In the genomic region with DNA sequence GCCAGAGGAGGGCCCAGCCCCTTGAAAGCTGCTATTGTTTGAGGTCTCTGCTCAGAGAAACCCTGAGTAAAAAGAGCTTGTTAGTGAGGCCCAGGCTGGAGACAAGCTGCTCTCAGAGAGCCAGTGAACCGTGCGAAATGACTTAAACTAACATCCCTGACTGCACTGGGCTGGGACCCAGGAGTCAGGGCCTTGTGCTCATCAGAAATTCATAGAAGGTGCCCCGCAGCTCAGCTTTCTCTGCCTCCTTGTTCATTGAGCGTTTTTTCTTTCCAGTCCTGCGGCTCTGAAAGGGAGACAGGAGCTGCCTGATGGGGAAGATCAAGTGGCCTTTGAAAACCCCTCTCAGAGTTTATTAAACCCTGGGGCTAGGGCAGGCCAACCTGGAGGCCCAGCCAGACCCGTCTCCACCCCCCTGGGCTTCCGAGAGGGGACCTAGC, we compare ENCODE assay signal across 8 mouse cellular contexts.
DNase-seq lines count a peak whose midpoint lies in the region; ATAC-seq and TF ChIP-seq lines count a peak whose summit lies in the region.

No protein-coding gene starts in this region.

- peak; percentile 84 for ATAC-seq in forebrain, postnatal 0 days
- peak; percentile 93 for ATAC-seq in midbrain, embryonic 13.5 days
- no peak for ATAC-seq in erythroid progenitor cell, adult 5-6 weeks (replicated peaks; ENCODE audit: low FRiP score, poor library complexity, severe bottlenecking)

- H3K4me1 ChIP-seq in forebrain, postnatal 0 days (ENCODE audit: insufficient read depth), result peaks cover 6% of the 10 kb centered on the region; the same call in 1 of the 2 replicates
- H3K4me1 ChIP-seq in midbrain, embryonic 13.5 days (replicated peaks), result peaks cover 60% of the 10 kb centered on the region

- peaks cover 4% of the 10 kb centered on the region; the same call in 1 of the 2 replicates for H3K27me3 ChIP-seq in forebrain, postnatal 0 days (ENCODE audit: insufficient read depth, low read length)
- H3K27me3 ChIP-seq in midbrain, embryonic 13.5 days, result peaks cover 86% of the 10 kb centered on the region

- no peak for TF ChIP-seq CTCF in forebrain, postnatal 0 days (IDR thresholded peaks at IDR 0.05; ENCODE audit: low read depth)

- H3K36me3 ChIP-seq in forebrain, postnatal 0 days (ENCODE audit: insufficient read depth), result no peaks in the 10 kb centered on the region
- H3K36me3 ChIP-seq in midbrain, embryonic 13.5 days, result no peaks in the 10 kb centered on the region

- no peaks in the 10 kb centered on the region for H3K9me3 ChIP-seq in forebrain, postnatal 0 days (ENCODE audit: low read length)
- H3K9me3 ChIP-seq in midbrain, embryonic 13.5 days, result no peaks in the 10 kb centered on the region

- 12% methylated on average over 7 of the region's 7 CpGs for WGBS in forebrain, postnatal 0 days
- WGBS in midbrain, embryonic 13.5 days, result 3% methylated on average over 7 of the region's 7 CpGs

- H3K9ac ChIP-seq in forebrain, postnatal 0 days, result no peak overlapping the region
- H3K9ac ChIP-seq in midbrain, embryonic 13.5 days (replicated peaks), result 0 out of 2 replicates have a peak overlapping the region, but pooled peaks have one; percentile 1

- no peak overlapping the region for H3K4me3 ChIP-seq in forebrain, postnatal 0 days (ENCODE audit: low read depth, low read length)
- H3K4me3 ChIP-seq in midbrain, embryonic 13.5 days (replicated peaks), result no peak overlapping the region

- H3K4me2 ChIP-seq in forebrain, postnatal 0 days (ENCODE audit: low read depth), result no peak overlapping the region
- no peak overlapping the region; the same call in 1 of the 2 replicates for H3K4me2 ChIP-seq in midbrain, embryonic 13.5 days (replicated peaks)

- peak; percentile 30 for DNase-seq in right cerebral cortex, adult 18-20 months
- DNase-seq in right cerebral cortex, postnatal 4 days, result no peak
- peak; percentile 72 for DNase-seq in forebrain, postnatal 0 days
- DNase-seq in kidney, postnatal 14 days, result peak; percentile 63
- no peak for DNase-seq in spleen, postnatal 36 days (ENCODE audit: low spot score in 2 of 2)
- no peak for DNase-seq in thymus, postnatal 14 days

- no peak overlapping the region for H3K27ac ChIP-seq in forebrain, postnatal 0 days (ENCODE audit: low read depth, low read length)
- peak overlapping the region; percentile 72 for H3K27ac ChIP-seq in midbrain, embryonic 13.5 days

Comparison
In these comparisons a context has a peak if more than half of its experiments do, and no peak if none do; other contexts are left out.
1. DNase-seq: peak in right cerebral cortex, adult 18-20 months (single experiment), forebrain, postnatal 0 days (single experiment) and kidney, postnatal 14 days (single experiment); none in right cerebral cortex, postnatal 4 days (single experiment), spleen, postnatal 36 days (0 of 2) and thymus, postnatal 14 days (single experiment).